Mouse (Mus musculus): ENCODE results near the gene Frat2.

Frat2 gene

DNA sequence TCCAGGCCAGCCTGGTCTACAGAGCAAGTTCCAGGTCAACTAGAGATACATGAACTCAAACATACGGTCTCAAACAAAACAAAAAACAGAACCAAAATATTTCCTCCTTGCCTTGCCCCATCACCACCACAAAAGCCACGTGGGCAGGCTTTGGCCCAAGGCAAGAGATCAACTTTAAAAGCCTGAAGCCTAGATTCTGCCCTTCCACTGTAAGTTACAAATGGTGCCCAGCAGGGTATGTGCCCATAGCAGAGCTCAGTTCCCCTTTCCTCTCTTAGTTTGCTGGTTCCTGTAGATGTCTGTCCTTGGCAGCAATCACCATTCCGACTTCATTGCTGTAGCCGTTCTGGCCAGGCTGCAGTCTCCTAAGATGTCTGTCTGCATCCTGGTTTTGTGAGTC lies 5.2 kb downstream of the Frat2 start:
- DNase-seq, result no peak

DNA sequence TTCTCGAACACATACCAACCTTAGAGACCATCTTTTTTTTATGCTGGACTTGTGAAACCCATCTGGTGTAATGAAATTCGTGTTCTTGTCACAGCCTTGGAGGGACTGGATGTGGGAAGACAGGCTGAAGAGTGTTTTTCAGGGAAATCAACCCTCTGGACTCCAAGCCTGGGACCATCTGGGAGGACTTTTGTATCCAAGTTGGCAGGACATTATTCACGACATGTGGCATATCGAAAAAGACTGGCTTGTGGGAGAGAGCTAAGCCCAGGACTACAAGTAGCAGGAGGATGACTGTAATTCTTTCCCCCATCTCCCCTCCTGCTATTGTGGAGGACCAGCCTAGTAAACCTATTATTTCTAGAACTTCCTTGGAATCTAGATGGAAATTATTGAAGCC lies 5.7 kb downstream of the Frat2 start:
- peak; percentile 43 to 52 for DNase-seq

DNA sequence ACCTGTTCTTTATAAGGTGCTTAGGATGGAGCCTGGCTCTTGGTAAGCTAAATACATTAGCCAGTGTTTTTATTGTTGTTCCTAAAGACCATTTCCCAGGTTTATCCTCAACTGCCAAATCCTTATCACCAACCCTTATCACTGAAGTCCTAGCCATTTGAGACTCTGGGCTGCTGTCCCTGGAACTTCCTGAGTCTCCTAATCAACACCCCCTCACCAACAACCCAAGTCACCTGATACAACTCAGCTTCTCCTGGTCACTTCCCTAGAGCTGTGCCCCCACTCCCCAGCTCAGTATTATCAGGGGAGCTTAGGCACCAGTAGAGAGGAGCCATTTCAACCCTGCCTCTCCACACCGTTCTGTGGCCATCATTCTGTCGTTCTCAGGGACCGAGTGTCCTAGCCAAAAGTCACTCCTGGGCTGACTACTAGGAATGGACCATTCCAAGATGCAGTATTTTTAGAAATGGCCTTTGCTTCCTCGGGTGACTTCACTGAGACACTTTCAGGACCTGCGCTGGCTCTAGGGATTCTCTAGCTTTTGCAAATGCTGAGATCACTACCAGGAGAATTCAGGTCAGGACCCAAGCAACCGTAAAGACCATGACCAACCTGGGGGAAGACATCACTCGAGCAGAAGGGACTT lies 6.7 kb downstream of the Frat2 start:
- DNase-seq, result no peak

DNA sequence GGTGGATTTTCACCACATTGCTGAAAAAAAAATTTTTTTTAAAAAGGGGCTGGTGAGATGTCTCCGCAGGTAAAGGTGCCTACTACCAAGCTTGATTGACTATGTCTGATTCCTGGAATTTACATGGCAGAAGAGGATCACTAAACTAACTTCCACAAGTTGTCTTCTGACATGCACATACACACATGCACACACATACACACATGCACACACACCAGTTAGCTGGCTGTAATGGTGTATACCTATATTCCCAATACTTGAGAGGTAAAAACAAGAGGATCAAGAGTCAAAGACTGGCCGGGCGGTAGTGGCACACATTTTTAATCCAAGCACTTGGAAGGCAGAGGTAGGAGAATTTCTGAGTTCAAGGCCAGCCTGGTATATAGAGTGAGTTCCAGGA lies 8.2 kb downstream of the Frat2 start:
- DNase-seq, result no peak

DNA sequence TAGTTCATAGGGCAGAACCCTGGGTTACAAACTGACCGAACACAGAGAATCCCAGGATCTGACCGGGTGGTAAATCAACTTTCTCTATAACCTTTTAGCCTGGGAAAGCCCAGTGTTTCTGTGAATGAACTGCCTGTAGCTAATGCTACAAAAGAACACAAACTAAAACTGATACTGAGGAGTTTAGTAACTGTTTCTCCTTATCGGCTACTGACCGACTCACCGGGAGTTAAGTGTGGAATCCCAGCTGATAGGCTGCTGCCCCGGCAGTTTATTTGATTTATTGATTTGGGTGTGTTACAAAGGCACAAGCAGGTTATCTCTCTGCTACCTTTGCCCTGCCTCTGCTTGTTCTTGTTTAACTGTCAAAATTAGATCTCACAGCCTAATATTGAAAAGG lies 9.1 kb downstream of the Frat2 start:
- no peak for DNase-seq

DNA sequence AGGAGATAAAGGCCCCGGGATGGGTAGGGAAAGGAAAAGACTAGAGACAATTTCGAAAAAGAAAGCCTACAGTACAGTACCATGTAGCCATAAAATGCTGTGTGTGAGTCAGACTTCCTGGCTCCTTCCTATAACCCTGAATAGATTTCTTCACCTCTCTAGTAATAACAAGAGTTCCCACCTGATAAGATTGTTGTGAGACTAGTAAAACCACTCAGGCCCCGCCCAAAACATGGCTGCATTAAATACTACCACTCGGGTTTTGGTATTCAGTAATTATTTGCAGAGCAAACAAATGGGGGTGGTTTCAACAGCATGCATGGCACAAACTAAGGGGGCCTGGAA lies 10.0 kb downstream of the Frat2 start:
- DNase-seq, result no peak

DNA sequence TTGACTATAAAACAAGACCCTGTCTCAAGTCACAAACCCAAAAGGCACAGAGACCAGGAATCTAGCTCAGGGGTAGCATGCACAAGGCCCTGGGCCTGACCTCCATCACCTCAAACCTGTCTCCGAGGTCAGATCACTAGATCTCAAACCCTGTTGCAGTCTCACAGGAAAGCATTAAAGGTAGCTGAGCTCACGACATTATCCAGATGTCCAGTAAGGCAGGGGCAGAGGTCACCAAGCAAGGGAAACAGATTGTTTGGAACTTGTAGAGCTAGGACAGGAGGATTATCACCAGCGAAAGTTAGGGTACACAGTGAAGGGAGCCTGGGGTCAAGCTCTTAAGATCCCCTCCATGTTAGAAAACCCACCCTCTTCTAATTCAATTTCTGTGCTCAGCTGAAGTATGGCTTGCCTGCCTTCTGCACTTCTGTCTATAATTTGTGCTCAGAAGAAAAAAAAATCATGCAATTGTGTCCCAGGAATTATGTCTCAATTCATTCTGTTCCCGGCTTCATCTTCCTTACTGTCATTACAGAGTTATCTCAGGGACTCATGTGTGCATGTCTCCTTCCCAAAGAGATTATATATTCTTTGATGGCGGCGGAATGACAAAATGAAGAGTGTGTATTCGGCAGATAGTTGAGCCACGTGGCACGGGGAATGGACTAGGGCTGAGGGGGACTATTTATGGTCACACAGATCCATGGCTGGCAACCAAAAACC lies 10.6 kb downstream of the Frat2 start:
- DNase-seq, result no peak

DNA sequence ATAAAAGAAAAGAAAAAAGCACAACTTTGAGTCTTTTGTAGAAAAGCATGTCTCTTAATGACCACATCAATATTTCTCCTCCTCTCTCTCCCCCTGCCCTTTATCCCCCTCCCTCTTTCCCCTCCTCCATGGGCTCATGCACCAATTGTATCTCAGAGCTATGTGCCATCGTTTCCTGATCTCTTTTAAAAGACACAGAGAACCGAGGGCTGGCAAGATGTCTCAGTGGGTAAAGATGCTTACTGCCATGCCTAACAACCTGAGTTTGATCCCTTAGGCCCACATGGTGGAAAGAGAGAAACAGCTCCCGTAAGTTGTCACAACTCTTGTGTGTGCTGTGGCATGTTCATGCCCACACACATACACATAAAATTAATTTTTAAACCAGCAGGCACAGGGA lies 11.2 kb downstream of the Frat2 start:
- DNase-seq, result no peak

DNA sequence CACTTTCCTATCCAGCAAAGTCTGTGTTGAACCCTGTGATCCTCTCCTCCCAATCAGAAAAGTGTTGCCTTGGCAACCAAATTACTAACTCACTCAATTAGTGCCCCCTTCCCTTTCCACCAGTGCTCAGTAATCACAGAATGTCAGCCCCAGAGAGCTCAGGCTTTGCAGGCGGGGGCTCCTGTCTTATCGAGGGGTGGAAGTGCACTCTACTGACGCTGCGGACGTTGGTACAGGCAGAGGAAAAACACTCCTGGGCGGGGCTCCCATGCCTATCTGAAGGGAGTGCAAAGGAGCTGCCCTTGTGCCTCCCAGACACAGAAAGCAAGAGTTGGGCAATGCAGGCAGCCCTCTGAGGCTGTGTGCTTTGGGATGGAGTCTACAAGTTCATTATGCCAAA lies 12.1 kb downstream of the Frat2 start:
- DNase-seq, result no peak

DNA sequence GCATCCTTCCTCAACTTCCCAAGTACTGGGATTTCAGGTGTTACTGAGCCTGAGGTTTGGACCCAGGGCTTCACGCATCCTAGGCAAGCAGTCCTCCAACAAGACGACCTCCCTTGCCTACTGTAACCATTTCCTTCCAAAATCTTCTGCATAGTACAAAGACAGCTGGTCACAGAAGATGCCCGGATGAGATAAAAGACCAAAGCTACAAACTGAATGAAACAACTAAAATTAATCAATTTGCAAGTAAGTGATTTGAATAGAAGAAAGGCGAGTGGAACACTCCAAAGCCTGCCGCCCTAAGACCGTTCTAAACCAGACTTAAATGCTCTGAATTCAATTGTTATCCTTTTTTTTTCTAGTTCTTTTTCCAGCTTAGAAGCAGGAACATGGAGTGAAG lies 12.5 kb downstream of the Frat2 start:
- no peak for DNase-seq

DNA sequence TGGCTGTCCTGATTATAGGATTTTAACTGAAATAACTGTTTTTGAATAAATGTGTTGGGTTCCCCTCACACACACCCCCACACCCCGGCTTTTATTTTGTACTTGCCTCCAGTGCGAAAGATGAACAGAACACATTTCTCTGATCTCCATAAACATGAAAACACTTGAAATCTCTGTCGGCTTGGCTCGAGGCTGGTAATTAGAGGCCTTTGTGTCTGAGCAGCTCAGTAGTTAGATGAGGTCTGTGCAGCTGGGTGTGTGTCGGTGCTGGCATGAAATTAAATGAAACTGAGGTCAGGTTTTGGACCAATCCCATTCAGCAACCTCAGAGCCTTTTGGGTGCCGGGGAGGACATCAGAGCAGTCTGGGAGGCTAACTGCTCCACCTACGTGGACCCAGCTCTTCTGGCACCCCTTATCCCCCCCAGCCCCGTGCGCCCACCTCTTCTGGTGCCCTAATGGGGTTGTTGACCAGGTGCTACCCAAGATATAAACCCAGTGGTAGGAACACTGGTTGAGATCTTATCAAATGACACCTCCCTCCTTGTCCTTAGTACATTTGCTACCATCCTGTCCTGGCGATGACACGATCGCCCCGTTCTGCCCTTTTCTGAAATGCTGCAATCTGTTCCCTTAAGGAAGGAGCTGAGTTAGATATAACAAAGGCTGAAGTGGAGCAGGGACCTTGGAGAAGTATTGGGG lies 15.3 kb downstream of the Frat2 start:
- DNase-seq, result no peak

DNA sequence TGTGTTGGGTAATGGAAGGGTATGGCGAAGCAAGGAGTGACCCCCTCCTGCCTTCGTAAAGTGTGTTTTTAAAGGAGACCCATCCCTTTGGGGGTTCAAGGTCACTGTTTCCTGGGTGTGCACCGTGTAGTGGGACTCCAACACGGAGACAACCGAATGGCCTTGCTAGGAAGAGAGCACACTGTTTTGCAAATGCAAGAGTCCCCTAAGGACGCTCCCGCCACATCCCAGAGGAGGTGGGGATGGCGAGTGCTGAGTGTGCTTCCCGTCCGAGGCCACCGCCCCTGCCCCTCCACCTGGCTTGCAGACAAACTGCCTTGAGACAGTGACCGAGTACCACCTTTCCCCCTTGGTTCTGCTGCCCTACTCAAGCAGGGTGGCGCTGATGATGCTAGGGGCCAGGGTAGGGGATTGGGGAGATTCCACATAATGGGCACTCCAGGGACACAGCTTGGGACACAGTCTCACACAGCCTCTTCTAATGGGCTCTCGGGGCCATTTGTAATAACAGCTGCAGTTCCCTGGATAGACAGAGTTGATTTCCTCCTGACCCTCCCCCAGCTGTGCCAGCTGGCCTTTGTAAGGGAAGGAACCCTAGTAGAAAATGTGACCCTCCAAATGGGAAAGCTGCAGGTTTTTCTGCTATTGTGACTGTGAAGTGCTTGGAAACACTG lies 16.1 kb downstream of the Frat2 start:
- DNase-seq, result no peak

DNA sequence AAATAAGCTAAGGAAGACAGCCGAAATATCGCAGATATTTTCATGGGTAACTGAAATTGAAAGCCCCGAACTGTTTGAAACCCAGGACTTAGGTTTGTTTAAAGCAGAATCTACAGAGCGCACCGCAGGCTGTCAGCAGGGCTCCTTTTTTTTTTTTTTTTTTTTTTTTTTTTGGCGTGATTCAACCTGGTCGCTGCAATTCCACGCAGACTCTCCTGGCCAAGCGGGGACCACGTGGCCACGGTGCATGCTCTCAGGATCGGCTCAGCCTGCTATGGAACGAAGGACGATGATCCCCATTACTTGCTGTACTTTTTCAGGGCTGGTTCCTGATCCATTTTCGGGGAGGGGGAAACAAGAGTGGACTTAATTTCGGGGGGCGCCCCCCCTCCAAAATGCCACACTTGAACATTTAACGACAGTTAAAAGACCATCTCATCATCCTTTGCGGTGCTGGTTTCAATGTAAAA lies 16.8 kb downstream of the Frat2 start:
- DNase-seq, result peak; percentile 55 to 64

DNA sequence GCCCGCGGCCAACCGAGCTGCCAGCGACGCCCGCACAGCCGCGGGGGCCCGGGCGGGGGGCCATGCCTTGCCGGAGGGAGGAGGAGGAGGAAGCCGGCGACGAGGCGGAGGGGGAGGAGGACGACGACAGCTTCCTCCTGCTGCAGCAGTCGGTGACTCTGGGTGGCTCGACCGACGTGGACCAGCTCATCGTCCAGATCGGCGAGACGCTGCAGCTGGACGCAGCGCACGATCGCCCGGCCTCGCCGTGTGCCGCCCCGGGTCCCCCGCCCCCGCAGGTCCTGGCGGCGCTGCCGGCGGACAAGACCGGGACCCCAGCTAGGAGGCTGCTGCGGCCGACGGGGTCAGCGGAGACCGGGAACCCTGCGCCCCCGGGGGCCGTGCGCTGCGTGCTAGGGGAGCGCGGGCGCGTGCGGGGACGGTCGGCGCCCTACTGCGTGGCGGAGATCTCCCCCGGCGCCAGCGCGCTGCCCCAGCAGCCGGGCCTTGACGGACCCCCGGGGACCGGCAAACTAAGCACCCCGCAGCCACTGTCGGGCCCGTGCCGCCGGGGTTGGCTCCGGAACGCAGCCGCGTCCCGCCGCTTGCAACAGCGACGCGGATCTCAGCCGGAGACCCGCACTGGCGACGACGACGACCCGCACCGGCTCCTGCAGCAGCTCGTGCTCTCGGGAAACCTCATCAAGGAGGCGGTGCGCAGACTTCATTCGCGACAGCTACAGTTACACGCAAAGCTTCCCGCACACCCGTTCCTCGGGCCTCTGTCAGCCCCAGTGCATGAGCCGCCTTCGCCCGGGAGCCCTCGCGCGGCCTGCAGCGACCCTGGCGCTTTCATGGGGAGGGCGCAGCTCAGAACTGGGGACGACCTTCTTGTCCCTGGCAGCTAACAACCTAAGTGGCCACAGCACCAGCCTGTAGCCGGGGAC lies 17.6 kb downstream of the Frat2 start:
- DNase-seq, result peak; percentile 46 to 60

DNA sequence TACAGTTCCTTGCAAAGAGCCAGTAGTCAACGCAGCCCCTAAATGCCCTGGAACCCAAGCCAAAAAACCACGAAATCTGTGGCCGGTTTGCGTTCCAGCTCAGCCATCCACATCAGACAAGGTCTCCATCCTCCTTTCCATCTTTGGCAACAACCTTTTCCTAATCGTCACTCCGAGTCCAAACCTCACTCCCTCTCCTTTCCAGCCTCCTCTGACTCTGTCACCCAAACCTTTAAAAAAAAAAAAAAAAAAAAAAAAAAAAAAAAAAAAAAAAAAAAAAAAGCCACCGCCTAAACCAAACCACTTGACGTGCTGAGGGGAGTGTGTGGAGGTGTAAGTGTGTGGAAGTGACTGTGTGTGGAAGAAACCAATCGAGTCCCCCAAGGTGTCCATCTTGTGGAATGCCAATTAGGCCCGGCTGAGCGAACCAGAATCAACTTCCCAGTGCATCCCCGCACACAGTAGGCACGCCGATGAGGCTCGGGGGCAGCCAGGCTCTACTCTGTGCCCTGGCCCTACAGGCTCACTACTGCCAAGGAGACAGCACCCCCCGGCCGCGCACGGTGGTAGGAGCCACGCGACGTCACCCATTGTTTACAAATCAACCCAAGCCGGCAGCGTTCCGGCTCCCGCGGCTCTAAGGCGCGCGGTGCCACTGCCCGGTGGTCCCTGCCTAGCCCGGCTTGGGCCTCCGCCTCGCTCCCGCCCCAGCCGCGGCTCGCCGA lies 18.4 kb downstream of the Frat2 start, which contains the start of gene Frat1:
Gene Frat1, plus strand, starts transcription at position 590 of the 725 bp plus-strand sequence.
- DNase-seq, result peak; percentile 97

DNA sequence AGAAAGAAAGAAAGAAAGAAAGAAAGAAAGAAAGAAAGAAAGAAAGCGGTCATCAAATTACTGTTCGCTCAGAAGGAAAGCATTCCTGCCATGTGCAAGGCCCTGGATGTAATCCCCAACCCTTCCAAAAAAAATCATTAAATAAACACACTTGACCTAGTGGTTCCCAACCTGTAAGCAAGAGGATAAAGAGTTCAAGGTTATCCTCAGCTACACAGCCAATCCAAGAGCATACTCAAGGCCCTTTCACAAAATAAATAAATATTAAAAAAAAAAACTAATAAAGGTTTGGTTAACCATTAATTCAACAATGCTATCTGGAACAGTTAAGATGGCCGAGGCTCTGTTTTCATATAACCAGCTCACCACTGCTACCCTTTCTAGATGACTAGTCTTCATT lies 19.0 kb downstream of the Frat2 start:
- no peak for DNase-seq

DNA sequence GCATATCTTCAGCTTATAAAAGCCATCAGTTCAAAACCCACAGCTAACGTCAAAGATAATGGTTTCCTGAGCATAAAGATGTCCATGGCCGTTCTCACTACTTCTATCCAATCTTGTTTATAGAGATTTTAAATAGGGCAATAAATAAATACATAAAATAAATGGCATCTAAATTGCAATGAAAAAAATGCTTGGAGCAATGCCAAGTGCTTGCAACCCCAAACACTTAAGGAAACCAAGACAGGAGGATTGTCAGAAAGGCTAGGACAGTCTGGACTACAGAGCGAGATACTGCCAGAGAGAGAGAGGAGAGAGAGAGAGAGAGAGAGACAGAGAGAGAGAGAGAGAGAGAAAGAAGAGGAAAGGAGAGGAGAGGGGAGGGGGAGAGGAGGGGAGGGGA lies 21.4 kb downstream of the Frat2 start:
- DNase-seq, result no peak

DNA sequence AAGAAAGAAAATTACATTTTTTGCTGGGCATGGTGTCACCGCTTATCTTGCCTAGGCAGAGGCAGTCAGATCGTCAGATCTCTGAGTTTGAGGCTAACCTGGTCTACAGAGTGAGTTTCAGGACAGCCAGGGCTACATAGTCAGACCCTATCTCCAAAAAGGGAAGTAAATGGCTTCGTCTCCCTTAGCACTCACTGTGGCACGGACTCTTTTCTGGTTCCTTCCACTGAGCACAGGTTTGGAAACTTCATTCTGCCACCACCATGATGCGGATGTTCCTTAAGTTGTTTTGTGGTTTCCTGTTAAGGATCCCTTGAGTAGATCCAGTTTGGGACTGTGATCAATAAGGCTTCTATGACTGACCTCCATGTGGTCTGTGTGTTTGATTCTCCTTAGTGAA lies 23.0 kb downstream of the Frat2 start:
- no peak for DNase-seq

DNA sequence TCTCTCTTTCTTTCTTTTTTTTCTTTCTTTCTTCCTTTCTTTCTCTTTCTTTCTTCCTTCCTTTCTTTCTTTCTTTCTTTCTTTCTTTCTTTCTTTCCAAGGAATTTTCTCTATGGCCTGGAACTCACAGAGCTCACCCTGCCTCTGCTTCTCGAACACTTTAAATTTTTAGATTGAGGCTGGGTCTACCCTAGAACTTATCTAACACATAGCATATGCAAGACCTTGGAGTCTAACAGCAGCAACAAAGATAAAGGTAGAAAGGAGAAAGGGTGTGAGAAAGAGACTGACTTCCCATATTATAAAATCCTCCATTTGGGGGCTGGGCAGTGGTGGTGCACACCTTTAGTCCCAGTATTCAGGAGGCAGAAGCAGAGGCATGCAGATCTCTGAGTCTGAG lies 25.3 kb downstream of the Frat2 start:
- DNase-seq, result no peak

DNA sequence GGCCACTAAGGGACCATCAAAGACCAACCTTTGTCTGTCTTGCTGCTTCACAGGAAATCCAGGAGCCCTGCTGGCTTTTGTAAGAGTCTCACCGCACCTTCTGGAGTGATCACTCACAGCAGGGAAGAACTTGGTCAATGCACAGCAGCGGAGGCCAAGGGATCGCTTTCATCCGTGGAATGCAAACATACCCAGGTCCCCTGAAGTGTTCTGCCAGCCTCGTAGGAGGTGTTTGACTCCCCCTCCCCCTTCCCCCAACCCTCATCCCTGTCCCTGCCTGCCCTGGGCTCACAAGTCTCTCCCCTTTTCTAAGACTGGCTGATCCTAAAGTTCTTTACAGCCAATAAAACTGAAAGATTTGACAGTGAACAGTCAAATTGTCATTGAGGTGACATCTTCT lies 26.5 kb downstream of the Frat2 start:
- DNase-seq, result no peak

DNA sequence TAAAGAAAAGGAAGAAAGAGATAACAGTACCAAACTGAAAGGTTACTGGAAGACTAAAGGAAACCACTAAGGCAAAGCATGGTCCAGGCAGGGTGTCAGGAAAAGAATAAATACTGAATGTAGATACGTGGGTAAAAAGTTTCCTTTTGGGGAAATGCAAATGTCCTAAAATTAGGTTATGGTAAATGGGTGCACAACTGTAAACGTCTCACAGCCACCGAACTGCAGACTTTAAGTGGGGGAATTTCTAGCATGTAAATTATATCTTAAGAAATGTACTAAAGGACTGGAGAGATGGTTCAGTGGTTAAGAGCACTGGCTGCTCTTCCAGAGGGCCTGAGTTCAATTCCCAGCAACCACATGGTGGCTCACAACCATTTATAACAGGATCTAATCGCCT lies 29.2 kb downstream of the Frat2 start:
- no peak for DNase-seq

DNA sequence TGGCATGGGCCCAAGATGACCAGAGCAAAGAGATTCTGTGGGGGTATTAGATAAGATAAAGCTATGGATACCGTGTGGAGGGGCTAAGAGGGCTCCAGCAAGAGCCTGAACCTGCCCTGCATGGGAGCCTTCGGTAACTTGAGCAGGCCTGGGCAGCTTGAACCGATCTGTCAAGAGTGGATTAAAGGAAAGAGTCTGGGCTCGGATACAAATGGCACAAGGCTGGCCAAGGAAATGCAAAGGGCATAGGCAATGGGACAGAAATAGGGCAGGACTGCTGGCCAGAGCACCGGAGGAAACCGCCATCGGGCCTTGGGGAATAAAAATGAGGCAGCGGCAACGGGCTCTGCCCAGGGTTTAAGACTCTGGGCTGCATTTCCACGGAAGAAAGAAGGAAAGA lies 30.6 kb downstream of the Frat2 start:
- no peak for DNase-seq
